Mouse (Mus musculus) bone marrow macrophage, adult 2 months (primary cell): ENCODE data around the gene 1700015G11Rik. TPM values are rescaled to one million over a fixed set of nuclear protein-coding genes. Genes with fewer than 3 reads are reported as not detected.

ENCODE experiments used
- H3K27ac ChIP-seq: 2 replicates; pipeline ENCODE4 v1.5.1; 2012; ENCODE audit warnings: low read depth, low read length; ENCODE audit not compliant: insufficient read depth
- H3K4me1 ChIP-seq: 2 replicates; pipeline ENCODE4 v1.6.1; 2012; ENCODE audit warnings: low read length; ENCODE audit not compliant: control insufficient read depth, insufficient read depth
- H3K4me3 ChIP-seq: 2 replicates; pipeline ENCODE4 v1.5.1; 2012; ENCODE audit warnings: mild to moderate bottlenecking, low read length, moderate library complexity; ENCODE audit not compliant: insufficient read depth
- CTCF ChIP-seq: IDR thresholded peaks from 2 replicates; pipeline ENCODE4 v1.5.1; 2012; ENCODE audit warnings: low read depth, mild to moderate bottlenecking, low read length, moderate library complexity
- POLR2A ChIP-seq: IDR thresholded peaks from 2 replicates; pipeline ENCODE4 v1.6.1; 2012; ENCODE audit warnings: mild to moderate bottlenecking, low read depth, low read length, borderline replicate concordance
- polyA plus RNA-seq: library from polyadenylated mRNA; stranded (reverse); fragments of >200 nt; gene quantifications from 2 replicates; pipeline ENCODE4 v1.2.4, GENCODE M21; 2012; ENCODE audit not compliant: missing spikeins, insufficient read depth, insufficient read length

The 1700015G11Rik gene
- not detected in 2 replicates for polyA plus RNA-seq

GRCm38 (mm10) chr7:52015628-52016027 is at the start of gene 1700015G11Rik:
1700015G11Rik (minus strand) TSS chr7:52015728.
- H3K4me1 ChIP-seq, result no peaks in the 10 kb centered on the region
- TF ChIP-seq CTCF (no peak), POLR2A (no peak)
- H3K4me3 ChIP-seq, result no peak within 1 kb of the TSS
- H3K27ac ChIP-seq, result no peak within 1 kb of the TSS

DNA sequence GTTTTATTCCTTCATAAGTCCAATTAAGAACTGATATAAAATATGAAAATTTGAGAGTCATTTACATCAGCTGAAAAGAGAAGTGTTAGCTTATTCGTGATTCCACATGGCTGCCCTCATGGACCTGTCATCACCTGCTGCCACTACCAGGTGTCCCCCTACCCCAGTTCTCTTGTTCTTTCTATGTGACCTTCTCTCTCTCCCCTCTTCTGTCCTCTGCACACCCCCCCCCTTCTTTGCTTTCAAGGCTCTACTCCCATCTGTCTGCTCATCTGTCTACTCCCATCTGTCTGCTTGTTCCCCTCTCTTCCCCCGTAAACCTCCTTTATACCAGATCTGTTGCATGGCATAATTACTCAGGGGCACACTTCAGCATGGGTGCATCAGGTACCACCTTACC is 41.4 kb upstream of the 1700015G11Rik start:
- H3K4me1 ChIP-seq, result no peaks in the 10 kb centered on the region
- TF ChIP-seq CTCF (no peak), POLR2A (no peak)
- H3K4me3 ChIP-seq, result no peak overlapping the region
- H3K27ac ChIP-seq, result no peak overlapping the region

- Histone ChIP-seq H3K27ac (no peak overlapping the region), H3K4me1 (no peaks in the 10 kb centered on the region), H3K4me3 (no peak overlapping the region)
- no peak for TF ChIP-seq POLR2A
- no peak for TF ChIP-seq CTCF
Measured at GRCm38 (mm10) chr7:52056274-52056673, 40.7 kb upstream of the 1700015G11Rik start.

DNA sequence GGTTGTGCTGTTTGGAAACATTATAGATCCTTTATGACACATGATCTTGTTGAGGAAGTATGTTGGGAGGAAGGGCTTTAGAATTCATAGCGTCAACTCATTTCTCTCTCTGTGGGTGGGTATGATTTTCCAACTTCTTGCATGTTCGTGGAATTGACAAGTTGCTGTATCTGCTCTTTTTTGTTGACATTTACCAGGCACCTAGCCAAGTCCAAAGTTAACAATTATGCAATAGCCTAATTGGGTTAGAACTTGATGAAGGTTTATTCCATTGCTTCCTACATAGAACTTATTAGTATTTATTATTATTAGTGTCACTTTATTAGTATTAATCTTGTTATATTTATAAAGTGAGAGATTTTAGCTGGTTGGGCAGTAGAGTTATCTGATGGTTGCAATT is 40.3 kb upstream of the 1700015G11Rik start:
- no peak overlapping the region for H3K4me3 ChIP-seq
- TF ChIP-seq POLR2A (no peak), CTCF (no peak)
- no peak overlapping the region for H3K27ac ChIP-seq
- H3K4me1 ChIP-seq, result no peaks in the 10 kb centered on the region

- TF ChIP-seq POLR2A, result no peak
- no peak for TF ChIP-seq CTCF
Measured at GRCm38 (mm10) chr7:52037600-52038582, 22.4 kb upstream of the 1700015G11Rik start.

DNA sequence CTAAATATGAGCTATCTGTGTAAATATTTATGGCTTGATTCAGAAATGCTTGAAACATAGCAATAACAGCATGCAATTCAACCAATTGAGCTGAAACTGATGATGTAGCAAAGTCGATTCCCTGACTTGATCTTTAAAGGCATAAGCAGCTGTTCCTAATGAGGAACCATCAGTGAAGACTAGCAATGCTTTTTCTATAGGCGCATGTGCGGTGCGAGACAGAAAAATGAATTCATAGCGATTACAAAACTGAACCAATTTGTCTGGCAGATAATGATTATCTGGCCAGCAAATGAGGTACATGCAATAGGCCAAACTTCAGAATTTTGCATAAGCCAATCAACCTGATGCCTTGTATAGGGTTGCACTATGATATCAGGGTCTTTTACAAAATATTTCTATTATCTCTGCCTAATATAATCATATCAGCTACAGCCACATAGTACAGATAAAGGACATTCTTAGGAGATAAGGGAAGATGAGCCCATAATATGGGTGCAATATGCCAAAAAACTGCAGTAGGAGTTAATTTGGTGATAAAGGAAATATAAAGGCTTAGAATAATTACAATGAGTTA is 8.6 kb upstream of the 1700015G11Rik start:
- no peak for TF ChIP-seq CTCF
- TF ChIP-seq POLR2A, result no peak
- no peak overlapping the region for H3K4me3 ChIP-seq

More at GRCm38 (mm10) chr7:52037600-52038582, 22.4 kb upstream of the 1700015G11Rik start:
- H3K27ac ChIP-seq, result no peak overlapping the region
- H3K4me1 ChIP-seq, result no peaks in the 10 kb centered on the region
- H3K4me3 ChIP-seq, result no peak overlapping the region

GRCm38 (mm10) chr7:52022039-52022438 is 6.5 kb upstream of the 1700015G11Rik start:
- TF ChIP-seq POLR2A (no peak), CTCF (no peak)
- Histone ChIP-seq H3K4me1 (no peaks in the 10 kb centered on the region), H3K27ac (no peak overlapping the region), H3K4me3 (no peak overlapping the region)

More for the DNA sequence above, 8.6 kb upstream of the 1700015G11Rik start:
- Histone ChIP-seq H3K4me1 (no peaks in the 10 kb centered on the region), H3K27ac (no peak overlapping the region)

- no peak overlapping the region for H3K27ac ChIP-seq
- H3K4me1 ChIP-seq, result no peaks in the 10 kb centered on the region
- TF ChIP-seq POLR2A (no peak), CTCF (no peak)
- H3K4me3 ChIP-seq, result no peak overlapping the region
Measured at GRCm38 (mm10) chr7:52015180-52015579, 348 bp downstream of the 1700015G11Rik start.

DNA sequence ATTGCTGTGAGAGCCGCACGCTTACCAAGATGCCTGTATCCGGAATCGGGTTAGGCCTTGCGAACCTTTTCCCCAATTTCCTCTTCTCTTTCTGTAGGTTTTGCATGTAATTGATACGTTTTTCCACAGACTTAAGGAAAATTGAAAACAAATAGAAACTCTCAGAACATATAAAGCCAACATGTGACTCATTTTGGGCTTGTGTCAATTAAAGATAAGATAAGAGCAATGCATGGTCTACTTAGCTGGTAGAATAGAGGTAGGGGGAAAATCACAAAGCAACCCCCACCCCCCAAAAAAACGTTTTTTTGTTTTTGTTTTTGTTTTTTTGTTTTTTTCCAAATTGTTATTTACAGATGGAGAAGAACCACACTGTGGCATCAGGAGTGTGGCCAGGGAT is 2.1 kb downstream of the 1700015G11Rik start:
- no peak overlapping the region for H3K4me3 ChIP-seq
- no peak for TF ChIP-seq CTCF
- no peak for TF ChIP-seq POLR2A
- H3K4me1 ChIP-seq, result no peaks in the 10 kb centered on the region
- H3K27ac ChIP-seq, result no peak overlapping the region

- peaks cover 2% of the 10 kb centered on the region; the same call in 1 of the 2 replicates for H3K4me1 ChIP-seq
- TF ChIP-seq CTCF, result no peak
- no peak for TF ChIP-seq POLR2A
- H3K27ac ChIP-seq, result no peak overlapping the region
- no peak overlapping the region for H3K4me3 ChIP-seq
Measured at GRCm38 (mm10) chr7:52007138-52007537, 8.4 kb downstream of the 1700015G11Rik start.
